Mouse (Mus musculus): ENCODE data around the gene Hyou1.

DNA sequence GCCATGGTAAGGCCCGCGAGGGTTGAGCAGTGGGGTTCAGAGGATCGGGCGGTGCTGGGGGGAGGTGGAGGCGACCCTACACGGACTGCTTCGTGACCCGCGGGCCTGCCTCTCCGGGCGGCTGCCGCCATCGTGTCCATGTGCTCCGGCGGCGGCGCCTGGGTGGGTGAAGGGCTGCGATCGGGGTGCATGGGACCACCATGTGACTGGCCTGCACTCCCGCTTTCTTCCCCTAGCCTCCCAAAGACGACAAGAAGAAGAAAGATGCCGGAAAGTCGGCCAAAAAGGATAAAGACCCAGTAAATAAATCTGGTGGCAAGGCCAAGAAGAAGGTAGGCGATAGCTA lies 28.4 kb downstream of the Hyou1 start:
- no peak for TF ChIP-seq POLR2A (IDR thresholded peaks at IDR 0.05; ENCODE audit: borderline replicate concordance, extremely low read depth, insufficient read depth, insufficient read length, poor library complexity, severe bottlenecking)
- TF ChIP-seq CTCF (IDR thresholded peaks at IDR 0.05; ENCODE audit: borderline replicate concordance, extremely low read depth, insufficient read depth, insufficient read length) = no peak

Measured in brain, embryonic 14.5 days (tissue).